Mouse (Mus musculus) bone marrow, adult 2 months (tissue): ENCODE data around the gene Zdhhc14. TPM values are rescaled to one million over a fixed set of nuclear protein-coding genes. Genes with fewer than 3 reads are reported as not detected.
A peak's percentile ranks its signal among the peaks of the same experiment; 100 is the strongest.

ENCODE experiments used
- H3K27ac ChIP-seq: fragments of 200-500 bp; 2 replicates; pipeline ENCODE4 v1.5.1; 2012; ENCODE audit warnings: low read depth, mild to moderate bottlenecking, control low read depth, inconsistent platforms, low read length; ENCODE audit not compliant: control insufficient read depth, poor library complexity, insufficient read depth
- H3K4me1 ChIP-seq: fragments of 200-500 bp; 2 replicates; pipeline ENCODE4 v1.6.1; 2011; ENCODE audit warnings: low read length; ENCODE audit not compliant: control insufficient read depth, insufficient read depth
- H3K4me3 ChIP-seq: fragments of 200-500 bp; replicated peaks from 2 replicates; pipeline ENCODE3; 2011; ENCODE audit warnings: mild to moderate bottlenecking, low read depth, low read length, control low read depth; ENCODE audit not compliant: control insufficient read depth
- CTCF ChIP-seq: fragments of 200-500 bp; IDR thresholded peaks from 2 replicates; pipeline ENCODE4 v1.5.1; 2011; ENCODE audit warnings: low read length, control low read depth; ENCODE audit not compliant: control insufficient read depth, insufficient read depth
- POLR2A ChIP-seq: fragments of 200-500 bp; IDR thresholded peaks from 2 replicates; pipeline ENCODE4 v1.6.1; 2011; ENCODE audit warnings: low read depth, mild to moderate bottlenecking, control low read depth, low read length, borderline replicate concordance; ENCODE audit not compliant: control insufficient read depth
- WGBS: fragments of 180-500 bp; shearing (Covaris S2); methylation state at CpG from one replicate; pipeline ENCODE4 v1.1.7; 2018; 5-methylcytosine and 5-hydroxymethylcytosine counted together
- polyA plus RNA-seq: library from polyadenylated mRNA; stranded (reverse); fragments of >200 nt; gene quantifications from 2 replicates; pipeline ENCODE4 v1.2.4, GENCODE M21; 2011; ENCODE audit warnings: low replicate concordance; ENCODE audit not compliant: missing spikeins, insufficient read depth, insufficient read length

The Zdhhc14 gene
- polyA plus RNA-seq, 1 experiment = 22.3 TPM

DNA sequence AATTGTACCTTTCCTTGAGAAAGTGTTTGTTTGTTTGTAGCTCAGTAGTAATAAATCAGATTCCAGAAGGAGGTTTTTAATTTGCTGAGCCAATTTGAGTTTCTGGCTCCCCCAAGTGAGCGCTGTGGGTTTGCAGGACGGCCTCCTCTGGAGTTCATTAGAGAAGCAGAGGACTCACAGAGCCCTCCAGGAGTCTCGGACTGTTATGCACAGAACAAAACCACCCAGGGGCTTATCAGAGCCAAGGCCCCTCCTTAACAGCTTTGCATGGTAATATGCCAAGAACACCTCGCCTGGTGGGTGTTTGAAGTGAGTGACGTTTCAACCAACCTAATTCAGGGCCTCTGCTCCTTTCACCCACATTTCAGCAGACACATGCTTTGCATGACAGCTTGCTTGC, 40.5 kb downstream of the Zdhhc14 start:
- no peak for TF ChIP-seq POLR2A
- peaks cover 1% of the 10 kb centered on the region for H3K4me1 ChIP-seq
- WGBS = 52% methylated on average over 5 of the region's 5 CpGs
- no peak overlapping the region for H3K4me3 ChIP-seq
- no peak overlapping the region for H3K27ac ChIP-seq

- TF ChIP-seq POLR2A (no peak), CTCF (peak; percentile 77)
- Histone ChIP-seq H3K4me3 (no peak overlapping the region), H3K27ac (no peak overlapping the region), H3K4me1 (no peaks in the 10 kb centered on the region)
- WGBS = 41% methylated on average over 4 of the region's 4 CpGs
These were observed 43.0 kb downstream of the Zdhhc14 start for GRCm38 (mm10) chr17:5535357-5535756.

- H3K4me3 ChIP-seq = no peak overlapping the region
- no peak for TF ChIP-seq CTCF
- no peak for TF ChIP-seq POLR2A
- no peaks in the 10 kb centered on the region for H3K4me1 ChIP-seq
- 84% methylated on average over 10 of the region's 12 CpGs for WGBS
- no peak overlapping the region for H3K27ac ChIP-seq
These were observed 44.1 kb downstream of the Zdhhc14 start for GRCm38 (mm10) chr17:5536259-5537094.

DNA sequence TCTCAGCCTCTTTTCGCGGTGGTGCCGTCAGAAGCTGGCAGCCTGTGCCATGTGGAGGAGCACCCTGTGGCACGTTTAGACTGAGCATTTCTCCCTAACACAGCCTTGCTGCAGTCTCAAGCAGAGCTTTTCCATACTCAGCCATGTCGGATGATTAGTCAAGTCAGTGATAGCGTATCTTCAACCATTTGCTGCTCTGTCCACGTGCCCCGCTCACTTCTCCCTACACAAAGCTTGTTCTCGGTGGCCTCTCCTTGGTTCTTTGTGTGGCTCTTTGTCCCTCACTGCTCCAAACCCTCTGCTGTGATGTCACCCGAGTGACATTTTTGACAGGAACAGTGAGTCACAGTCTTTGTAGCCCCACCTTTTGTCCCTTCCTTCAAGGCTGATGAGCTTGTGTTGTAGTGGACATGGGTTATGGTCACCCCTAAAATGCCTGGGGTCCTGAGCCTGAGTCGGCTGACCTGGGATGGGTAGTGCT, 44.8 kb downstream of the Zdhhc14 start:
- Histone ChIP-seq H3K27ac (no peak overlapping the region), H3K4me1 (no peaks in the 10 kb centered on the region), H3K4me3 (no peak overlapping the region)
- no peak for TF ChIP-seq CTCF
- WGBS = 82% methylated on average over 11 of the region's 11 CpGs

DNA sequence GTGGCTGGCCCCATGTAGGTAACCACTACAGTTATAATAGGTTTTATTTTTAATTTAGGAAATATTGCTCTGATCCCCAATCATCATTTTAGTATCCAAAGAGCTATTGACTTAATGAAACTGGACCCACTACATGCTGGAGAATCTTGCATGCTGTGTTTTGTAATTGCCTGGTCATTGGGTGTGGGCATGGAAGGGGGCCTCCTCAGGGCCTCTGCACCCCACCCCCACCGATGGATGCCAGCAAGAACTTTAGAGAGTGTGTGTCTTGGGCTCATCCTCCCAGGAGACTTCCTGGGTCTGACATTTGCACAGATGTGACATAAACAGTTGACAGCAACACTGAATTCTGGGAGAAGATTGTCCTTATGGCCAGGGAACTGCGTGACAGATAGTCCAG, 49.8 kb downstream of the Zdhhc14 start:
- WGBS = 91% methylated on average over 2 of the region's 2 CpGs
- H3K4me1 ChIP-seq = no peaks in the 10 kb centered on the region
- no peak overlapping the region for H3K27ac ChIP-seq
- no peak for TF ChIP-seq CTCF
- TF ChIP-seq POLR2A = no peak
- H3K4me3 ChIP-seq = no peak overlapping the region

DNA sequence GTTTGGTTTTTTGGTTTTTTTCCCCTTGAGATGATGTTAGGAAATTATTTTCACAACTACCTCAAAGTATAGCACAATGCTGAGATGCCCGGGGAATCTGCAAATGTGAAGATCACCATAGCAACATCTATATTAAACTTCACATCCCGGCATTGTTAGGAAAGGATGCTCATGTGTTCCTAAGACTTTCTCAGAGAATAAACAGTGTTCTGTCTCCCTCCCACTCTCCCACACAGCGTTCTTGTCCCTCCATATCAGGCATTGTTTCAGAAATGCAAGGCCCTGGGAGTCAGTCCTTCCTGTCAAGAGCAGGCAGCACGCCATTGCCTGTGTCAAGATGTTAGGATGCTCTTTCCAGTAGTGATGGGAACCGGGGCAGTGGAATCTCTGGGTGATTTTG, 51.7 kb downstream of the Zdhhc14 start:
- H3K4me3 ChIP-seq = no peak overlapping the region
- H3K27ac ChIP-seq = no peak overlapping the region
- 81% methylated on average over 5 of the region's 5 CpGs for WGBS
- no peaks in the 10 kb centered on the region for H3K4me1 ChIP-seq
- TF ChIP-seq CTCF (no peak), POLR2A (no peak)

DNA sequence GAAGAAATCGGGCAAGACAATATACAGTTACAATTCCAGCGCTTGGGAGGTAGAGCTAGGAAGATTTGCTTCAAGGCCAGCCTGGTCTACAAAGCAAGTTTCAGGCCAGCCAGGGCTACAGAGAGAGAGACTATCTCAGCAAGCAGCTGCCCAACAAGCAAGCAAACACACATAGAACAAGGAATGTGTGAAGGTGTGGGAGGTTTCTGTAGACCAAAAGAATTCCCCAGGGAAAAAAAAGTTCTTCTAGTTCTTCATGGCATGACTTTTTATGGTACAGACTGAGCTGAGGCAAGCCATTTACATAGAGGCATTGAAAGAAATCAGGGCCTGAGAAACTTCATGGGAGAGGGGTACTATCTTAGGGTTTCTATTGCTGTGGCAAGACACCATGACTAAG, 52.7 kb downstream of the Zdhhc14 start:
- 87% methylated on average over 2 of the region's 2 CpGs for WGBS
- no peak overlapping the region for H3K27ac ChIP-seq
- no peak overlapping the region for H3K4me3 ChIP-seq
- TF ChIP-seq POLR2A (no peak), CTCF (no peak)
- no peaks in the 10 kb centered on the region for H3K4me1 ChIP-seq

GRCm38 (mm10) chr17:5548546-5548945, 56.2 kb downstream of the Zdhhc14 start:
- WGBS = 88% methylated on average over 2 of the region's 2 CpGs
- TF ChIP-seq CTCF = no peak
- no peak overlapping the region for H3K4me3 ChIP-seq
- H3K4me1 ChIP-seq = no peaks in the 10 kb centered on the region
- no peak overlapping the region for H3K27ac ChIP-seq

DNA sequence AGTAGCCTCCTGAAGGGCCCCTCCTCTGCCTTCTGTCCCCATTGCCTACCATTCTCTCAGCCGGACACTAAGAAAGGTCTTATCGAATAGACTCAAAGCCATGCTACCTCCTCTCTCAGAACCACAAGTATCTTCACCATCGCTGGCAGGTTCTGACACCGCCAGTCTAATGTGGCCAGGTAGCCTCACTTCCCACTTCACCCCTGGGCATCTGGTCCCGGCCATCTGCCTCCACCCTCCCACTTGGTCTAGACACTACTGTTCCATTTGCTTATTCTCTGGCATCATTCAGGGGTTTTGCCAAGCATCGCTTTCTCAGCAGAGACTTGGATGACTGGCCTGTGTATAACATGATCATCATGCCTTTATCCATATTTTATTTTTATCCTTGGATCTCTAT, 57.1 kb downstream of the Zdhhc14 start:
- H3K4me1 ChIP-seq = no peaks in the 10 kb centered on the region
- no peak for TF ChIP-seq POLR2A
- TF ChIP-seq CTCF = no peak
- H3K4me3 ChIP-seq = no peak overlapping the region
- WGBS = 92% methylated on average over 6 of the region's 6 CpGs
- H3K27ac ChIP-seq = no peak overlapping the region
